Mouse (Mus musculus) B cell, adult 2 months (primary cell): ENCODE measurements around the gene Fmnl1.

Experiments
- DNase-seq, 2 experiments: peaks; one replicate each; pipeline ENCODE4 v3.0.0; 2022

Fmnl1 gene

GRCm38 (mm10) chr11:103170494-103171285, at the start of gene Fmnl1:
Fmnl1 (plus strand) TSS chr11:103171107.
- peak; percentile 75 to 78 for DNase-seq

DNA sequence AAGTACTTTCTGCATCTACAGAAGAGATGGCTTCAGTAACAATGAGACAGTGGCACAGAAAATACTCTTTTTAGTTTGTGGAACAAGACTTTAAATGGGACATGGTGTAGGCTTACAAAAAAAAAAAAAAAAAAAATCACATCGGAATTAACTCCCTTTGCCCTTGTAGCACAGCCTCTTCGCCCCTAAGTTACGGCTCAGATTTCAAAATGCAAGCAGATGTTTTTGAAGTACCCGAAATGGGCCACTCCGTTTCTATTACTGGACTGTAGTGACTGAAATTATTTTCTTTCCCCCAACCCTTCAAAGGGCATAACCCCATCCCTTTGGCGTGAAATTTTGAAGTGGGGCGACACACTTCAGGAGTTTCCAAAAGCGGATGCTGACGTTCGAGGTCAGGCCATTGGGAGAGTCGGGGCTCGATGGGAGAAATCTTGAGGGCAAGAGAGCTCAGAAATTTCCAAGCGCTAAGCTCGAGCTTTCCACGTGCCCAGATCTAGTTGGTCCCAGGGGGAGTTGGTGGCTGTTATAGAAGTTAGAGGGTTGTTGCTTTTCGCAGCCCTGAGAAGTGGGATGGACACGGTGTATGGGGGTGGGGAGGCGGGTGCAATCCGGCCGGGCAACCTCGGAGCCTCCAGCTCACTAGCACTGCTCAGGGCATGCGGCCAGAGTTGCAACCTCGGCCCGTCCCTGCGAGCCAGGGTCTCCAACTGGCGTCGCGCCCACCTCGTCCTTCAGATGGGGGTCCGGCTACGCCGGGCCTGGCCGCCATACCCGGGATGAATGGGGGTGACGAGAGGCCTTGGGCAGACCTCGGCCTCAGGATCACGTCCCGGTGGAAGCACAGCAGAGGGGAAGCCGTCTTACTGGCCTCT, 39.0 kb upstream of the Fmnl1 start, which contains the start of gene Hexim2:
Gene Hexim2, plus strand, starts transcription at position 729 of the 875 bp plus-strand sequence.
- DNase-seq, result peak in 1 of 2 experiments; percentile 72

DNA sequence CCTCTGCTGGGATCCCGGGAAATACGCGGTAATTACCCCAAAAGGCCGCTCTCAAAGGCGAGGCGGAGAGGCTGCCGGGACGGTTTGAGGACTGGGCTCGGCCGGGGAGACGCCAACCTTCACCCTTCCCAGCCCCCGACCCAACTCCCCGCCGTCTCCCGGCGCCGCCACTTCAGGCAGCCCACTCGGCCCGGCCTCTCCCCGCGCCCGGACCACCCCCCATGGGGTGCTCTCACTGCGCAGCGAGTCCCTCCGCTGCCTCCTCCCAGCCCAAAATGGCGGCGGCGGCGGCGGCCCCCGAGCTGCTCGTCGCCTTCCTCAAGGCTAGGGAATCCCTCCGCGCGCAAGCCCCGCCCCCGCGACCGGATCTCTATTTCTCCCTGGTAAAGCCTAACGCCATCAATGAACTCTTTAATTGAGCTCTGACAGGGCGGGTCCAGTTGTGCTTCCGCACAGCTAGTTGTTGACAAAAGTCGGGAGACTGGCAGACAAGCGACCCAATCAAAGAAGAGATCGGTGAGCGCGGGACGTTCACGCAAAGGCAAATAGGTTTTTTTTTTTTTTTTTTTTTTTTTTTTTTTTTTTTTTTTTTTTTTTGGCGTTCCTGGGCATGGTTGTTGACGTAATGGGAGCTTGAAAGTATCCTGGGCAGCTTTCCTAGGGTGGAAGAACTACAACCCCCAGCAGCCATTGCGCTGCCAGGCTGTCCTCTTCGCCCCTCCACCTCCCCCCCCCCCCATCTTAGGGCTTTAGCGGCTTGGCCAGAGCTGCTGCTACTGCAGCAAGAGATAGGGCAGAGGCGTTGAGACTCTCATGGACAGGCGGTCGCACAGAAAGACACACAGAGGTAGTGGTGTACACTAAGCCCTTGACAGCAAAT, 38.1 kb upstream of the Fmnl1 start:
- peak; percentile 100 for DNase-seq

- no peak for DNase-seq
These were observed 37.3 kb upstream of the Fmnl1 start for GRCm38 (mm10) chr11:103133456-103134185.

DNA sequence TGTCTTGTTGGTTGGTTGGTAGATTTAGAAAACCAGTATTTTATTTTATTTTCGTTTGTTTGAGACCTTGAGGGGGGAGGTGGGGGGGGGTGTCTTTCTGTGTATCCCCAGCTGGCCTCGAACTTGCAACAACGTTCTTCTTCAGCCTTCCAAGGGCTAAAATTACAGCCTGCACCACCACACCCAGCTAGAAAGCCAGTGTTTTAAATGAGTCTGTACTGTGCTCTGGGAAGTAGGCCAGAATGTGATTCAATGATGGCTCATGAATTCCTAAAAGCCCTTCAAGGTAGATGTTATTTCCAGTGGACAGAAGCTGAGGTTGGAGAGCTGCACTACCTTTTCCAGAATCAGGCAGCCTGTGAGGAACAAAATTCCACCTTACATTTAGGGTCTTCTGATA, 36.7 kb upstream of the Fmnl1 start:
- DNase-seq, result no peak

DNA sequence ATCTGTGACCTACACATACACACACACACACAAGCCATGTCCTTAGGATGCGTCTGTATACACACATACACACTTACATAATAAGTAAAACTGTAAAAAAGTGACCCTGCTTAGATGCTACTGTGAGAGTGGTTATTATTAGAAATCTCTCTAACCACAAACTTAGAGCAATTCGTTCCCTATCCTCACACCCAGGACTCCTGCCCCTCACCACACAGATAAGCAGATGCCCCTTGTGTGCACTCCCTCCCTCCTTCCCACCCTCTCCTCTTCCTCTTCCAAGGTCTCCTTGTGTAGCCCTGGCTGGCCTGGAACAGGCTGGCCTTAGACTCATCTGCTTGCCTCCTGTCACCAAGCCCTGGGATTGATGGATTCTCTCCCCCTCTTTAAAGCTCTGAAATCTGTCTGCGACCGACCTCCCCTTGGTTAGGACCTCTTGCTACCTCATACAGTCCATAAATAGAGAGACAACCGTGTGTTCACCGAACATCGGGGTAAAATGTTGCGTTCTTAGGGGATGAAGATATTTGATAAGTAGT, 34.8 kb upstream of the Fmnl1 start:
- DNase-seq, result no peak

DNA sequence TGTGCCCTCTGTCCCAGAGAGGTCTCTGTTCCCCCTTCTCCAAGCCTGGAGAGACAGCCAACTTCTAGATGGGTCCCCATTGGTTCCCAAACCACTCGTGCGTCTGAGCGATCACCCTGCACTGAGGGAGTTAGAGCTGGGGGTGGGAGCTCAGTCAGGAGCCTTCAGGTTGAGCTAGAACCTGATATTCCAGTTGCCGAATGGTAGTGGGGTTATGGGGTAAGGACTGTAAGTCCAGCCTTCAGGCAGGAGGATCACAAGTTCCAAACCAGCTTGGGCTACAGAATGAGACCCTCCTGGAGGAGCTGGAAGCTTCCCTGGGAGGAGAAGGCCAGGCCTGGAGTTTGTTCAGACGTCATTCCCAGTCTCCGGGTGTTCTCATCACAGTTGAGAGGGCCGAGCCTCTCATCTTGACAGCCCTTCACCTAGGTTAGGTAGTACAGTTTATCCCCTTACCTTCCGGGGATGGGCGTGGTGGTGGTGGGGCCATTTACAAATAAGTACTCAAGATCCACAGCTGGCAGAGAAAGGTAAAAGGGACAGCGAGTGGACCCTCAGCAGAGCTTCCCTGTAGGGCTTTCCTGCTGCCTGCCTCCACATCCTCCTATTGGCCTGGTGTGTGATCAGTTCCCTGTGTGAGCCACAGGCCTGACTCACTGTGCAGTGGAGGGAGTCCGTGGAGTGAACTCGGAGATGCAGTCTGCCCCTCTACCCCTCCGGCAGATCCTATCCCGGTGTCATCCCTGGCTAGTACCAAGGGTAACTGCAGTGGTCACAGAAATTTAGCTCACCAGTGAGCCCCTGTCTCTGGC, 30.8 kb upstream of the Fmnl1 start:
- DNase-seq, result no peak

GRCm38 (mm10) chr11:103140763-103141100, 30.2 kb upstream of the Fmnl1 start:
- DNase-seq, result no peak

GRCm38 (mm10) chr11:103141101-103141943, 29.6 kb upstream of the Fmnl1 start:
- DNase-seq, result no peak

DNA sequence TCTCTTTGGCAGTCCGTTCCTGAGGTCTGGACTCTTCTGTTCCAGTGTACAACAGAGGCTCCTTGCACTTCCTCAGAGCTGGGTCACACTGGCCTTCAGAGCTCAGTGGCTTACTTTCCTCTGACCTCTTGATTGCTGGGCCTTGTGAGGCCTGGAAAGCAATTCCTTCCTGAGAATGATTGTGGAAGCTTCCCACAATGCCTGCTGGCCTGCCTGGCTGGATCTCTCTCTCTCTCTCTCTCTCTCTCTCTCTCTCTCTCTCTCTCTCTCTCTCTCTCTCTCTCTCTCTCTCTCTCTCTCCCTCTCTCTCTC, 29.0 kb upstream of the Fmnl1 start:
- no peak for DNase-seq

DNA sequence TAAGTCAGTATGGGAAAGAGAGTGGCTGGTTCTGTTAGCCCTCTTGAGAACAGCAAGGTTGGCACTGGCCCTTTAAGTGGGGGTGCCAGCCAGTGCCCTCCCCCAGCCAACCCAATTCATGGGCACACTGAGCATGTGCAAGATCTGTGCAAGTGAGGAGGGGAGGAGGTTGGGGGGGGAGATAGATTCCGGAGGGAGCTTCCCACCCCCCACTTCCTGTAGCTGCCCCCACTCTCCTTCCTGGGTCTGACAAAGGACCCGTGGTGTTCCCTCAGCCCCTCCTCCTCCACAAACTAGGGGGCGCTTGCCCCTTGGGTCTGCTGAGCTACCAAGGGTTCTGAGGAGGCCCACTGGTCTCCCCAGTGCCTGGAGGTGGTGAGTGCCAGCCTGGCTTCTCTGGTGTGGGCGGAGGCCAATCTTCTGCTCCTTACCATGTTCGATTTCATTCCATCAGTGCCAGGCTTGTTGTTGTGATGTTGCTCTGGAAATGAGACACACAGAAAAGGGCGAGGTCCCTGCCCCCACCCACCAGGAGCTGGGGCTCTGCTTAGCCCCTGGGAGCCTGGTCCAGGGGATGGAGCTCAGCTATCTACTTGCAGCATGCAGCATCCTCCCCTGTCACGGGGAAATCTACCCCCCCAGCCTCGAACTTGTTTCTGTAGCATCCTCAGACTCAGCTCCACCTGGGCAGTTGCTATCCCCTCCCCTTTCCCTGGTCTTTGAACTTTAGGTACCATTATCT, 28.3 kb upstream of the Fmnl1 start:
- no peak for DNase-seq

DNA sequence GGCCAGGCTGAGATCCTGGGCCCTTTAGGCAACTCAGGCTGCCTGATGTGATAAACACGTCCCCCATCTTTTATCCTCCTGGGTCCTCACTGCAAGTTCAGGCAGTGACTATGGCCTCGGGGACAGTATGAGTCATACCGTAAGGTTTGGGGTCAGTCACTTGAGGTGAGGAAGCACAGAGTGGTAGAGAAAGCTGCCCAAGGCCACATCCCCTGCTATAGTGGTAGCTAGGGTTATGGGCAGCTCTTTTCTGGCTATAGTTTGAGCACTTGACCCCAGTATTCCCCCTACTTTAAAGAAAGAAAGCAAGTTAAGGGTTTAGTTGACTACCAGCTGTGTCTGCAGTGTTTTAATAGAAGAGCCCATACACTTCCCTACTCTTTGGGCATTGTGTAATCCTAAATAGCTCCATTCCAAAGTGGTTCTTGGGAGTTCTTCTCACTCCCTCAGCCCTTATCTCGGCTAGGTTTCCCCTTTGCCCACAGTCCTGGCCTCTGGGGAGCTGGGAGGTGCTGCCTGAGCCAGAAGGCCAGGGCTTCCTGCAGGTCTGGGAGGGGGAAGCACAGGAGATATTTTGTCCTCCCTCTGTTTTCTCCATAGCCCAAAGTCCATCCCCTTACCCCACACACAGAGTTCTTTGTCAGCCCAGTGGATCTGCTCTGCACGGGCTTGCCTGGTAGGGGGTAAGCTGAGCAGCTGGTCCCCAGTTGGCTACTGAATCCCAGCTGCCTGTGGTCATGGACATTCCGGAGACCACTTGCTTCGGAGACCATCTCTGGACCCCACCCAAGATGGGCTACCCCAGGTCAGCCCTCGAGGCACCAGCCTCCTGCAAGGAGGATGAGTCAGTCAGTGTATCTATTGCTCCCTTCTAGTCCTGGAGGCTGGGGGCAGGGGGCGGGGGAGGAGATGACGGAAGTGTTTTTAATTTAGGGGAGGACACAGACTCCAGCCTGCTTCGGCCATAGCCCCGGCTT, 26.3 kb upstream of the Fmnl1 start:
- DNase-seq, result no peak

DNA sequence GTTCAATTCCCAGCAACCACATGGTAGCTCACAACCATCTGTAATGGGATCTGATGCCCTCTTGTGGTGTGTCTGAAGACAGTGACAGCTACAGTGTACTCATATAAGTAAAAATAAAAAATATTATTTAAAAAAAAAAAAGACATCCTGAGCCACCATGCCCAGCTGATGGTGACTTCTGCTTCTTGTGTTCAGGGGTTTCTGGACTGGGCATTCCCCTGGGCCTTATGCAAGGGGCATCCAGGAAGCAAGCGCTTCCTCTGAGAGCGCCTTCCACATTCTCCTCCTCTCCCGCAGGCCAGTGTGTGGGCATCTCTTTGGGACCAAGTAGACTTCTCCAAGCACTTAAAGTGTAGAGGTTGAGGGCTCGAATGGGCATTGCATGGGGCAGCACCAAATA, 24.5 kb upstream of the Fmnl1 start:
- DNase-seq, result peak in 1 of 2 experiments; percentile 23

- DNase-seq, result no peak
These were observed 23.1 kb upstream of the Fmnl1 start for GRCm38 (mm10) chr11:103147766-103148165.

GRCm38 (mm10) chr11:103149771-103150170, 21.1 kb upstream of the Fmnl1 start:
- DNase-seq, result no peak

DNA sequence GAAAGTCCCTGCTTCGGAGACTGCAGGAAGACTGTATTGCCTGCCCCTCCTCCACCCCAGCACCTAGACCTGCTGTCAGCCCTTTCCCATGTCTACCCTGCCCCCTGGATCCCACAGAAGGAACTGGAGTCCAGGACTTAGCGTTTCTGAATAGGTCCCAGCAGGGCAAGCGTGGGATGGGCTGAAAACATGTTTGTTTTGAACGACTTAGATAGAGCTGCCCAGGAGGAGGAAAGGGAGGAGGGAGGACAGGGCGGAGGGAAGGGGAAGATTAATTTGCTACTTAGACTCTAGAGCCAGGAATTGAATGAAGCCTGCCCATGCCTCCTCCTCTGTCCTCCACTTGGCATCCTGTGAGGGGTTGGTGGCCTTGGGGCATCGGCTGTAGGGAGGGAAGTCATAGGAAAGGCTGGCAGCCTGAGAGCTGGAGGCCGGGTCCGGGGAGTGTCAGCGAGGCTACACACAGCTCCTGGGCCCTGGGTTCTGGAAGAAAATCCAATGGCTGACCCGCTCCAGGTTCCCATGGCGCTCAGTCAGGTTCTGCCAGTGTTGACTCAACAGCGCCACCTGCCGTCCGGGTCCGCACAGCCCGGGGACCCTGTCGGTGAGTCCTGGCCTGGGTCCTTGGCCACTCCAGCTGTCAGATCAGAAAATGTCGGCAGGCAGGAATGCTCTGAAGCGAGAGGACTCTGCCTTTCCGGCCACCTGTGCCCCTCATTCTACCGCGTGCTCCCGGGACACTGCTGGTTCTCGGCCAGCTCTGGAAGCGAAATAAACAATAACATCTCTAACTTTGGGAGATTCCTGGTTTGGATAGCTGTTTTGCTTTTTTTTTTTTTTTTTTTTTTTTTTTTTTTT, 12.1 kb upstream of the Fmnl1 start:
- peak; percentile 98 for DNase-seq

DNA sequence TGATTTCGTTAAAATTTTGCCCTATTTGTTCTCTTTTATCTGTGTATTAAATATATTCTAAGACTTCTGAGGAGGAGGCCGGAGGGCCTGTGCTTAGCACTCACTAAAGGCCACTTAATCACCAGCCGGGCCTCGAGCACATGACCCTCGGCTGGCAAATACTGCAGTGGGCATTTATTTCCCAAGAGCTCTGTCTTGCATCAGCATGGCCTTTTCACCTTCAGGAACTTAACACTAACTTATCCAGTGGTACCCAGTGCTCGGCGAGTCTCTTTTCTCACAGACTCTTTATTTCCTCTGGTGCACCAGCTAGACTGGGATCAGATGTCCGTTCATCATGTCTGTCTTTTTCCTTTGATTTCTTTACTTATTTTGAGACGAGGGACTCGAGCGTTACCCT, 10.2 kb upstream of the Fmnl1 start:
- DNase-seq, result no peak
